Comparison of ENCODE assay signal across 23 mouse cellular contexts in genomic region chr16:38255927-38256326, GRCm38 (mm10). TPM values are rescaled to one million over a fixed set of nuclear protein-coding genes. Genes with fewer than 3 reads are reported as not detected.
"Had no signal": no experiment of that assay in that cellular context is flagged by ENCODE, and none has a peak within 500 bp of the region (broad histone marks: within the 10 kb centered on the region; RNA-seq: fewer than 3 reads in every experiment).

No protein-coding gene starts in this region.

- DNase-seq: lung, embryonic 14.5 days; lung, postnatal 10 days; lung, postnatal 4 days; midbrain, embryonic 14.5 days; retina, postnatal 1 day; right cerebral cortex, adult 18-20 months; right cerebral cortex, postnatal 25 days; right cerebral cortex, postnatal 4 days; spleen, adult 18-20 months; thymus, adult 18-20 months; thymus, postnatal 14 days; thymus, postnatal 36 days had no signal

- H3K9me3 ChIP-seq: midbrain, embryonic 10.5 days; midbrain, embryonic 12.5 days; neural tube, embryonic 13.5 days; neural tube, embryonic 15.5 days had no signal

- H3K27ac ChIP-seq: midbrain, embryonic 10.5 days; midbrain, embryonic 12.5 days; neural tube, embryonic 13.5 days; neural tube, embryonic 15.5 days had no signal

- H3K4me3 ChIP-seq: midbrain, embryonic 10.5 days; midbrain, embryonic 12.5 days; myocyte; neural tube, embryonic 13.5 days; neural tube, embryonic 15.5 days had no signal

- H3K9ac ChIP-seq: lung, embryonic 14.5 days; midbrain, embryonic 12.5 days; neural tube, embryonic 13.5 days; neural tube, embryonic 15.5 days had no signal

- H3K4me2 ChIP-seq: lung, embryonic 14.5 days; midbrain, embryonic 12.5 days; neural tube, embryonic 13.5 days; neural tube, embryonic 15.5 days had no signal

- ATAC-seq: midbrain, embryonic 16.5 days had no signal

- H3K36me3 ChIP-seq: midbrain, embryonic 10.5 days; midbrain, embryonic 12.5 days; neural tube, embryonic 13.5 days; neural tube, embryonic 15.5 days had no signal

- H3K27me3 ChIP-seq: midbrain, embryonic 12.5 days; neural tube, embryonic 13.5 days; neural tube, embryonic 15.5 days had no signal

- H3K4me1 ChIP-seq: midbrain, embryonic 10.5 days; midbrain, embryonic 12.5 days; neural tube, embryonic 13.5 days; neural tube, embryonic 15.5 days had no signal

RNA-seq across cellular contexts. Expression of gene Nr1i2, which starts 38.7 kb away (rescaled TPM):
- total RNA-seq: megakaryocyte, adult 5-6 weeks; megakaryocyte-erythroid progenitor cell, adult 5-6 weeks had no signal
- polyA plus RNA-seq: lung, embryonic 14.5 days; lung, embryonic 16.5 days; midbrain, embryonic 10.5 days; midbrain, embryonic 12.5 days; midbrain, embryonic 14.5 days; midbrain, embryonic 16.5 days; myocyte; neural tube, embryonic 11.5 days; neural tube, embryonic 15.5 days; thymus, postnatal 0 days had no signal
